Mouse (Mus musculus): ENCODE measurements at regions not wholly inside any gene's neighbourhood (a gene's known extent, or its start where the extent isn't known, plus 50 kb on each side); places are given as distances from the start of the nearest gene placed in this dataset.

DNA sequence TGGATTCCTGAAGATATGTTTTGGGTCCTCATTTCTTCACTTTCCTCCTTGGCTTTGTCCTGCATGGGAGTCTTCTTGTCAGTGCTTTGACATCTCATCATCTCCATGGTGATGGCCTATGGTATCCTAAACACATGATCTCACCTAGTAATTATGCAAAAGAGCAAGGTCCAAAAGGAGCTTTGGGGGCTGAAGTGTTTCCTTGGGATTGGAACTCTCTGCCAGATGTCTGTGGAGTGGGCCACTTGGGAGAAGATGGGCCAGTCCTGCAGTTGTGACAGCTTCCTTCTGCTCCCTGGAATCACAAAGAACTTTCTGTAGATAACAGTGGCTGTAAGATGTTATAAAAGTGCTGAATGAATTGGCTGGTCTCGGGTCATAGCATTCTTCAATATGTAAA lies 182.4 kb downstream of the Ttc32 start:
- Histone ChIP-seq H3K4me1 (ENCODE audit: control insufficient read depth, insufficient read depth, low read length) (no peaks in the 10 kb centered on the region), H3K9ac (replicated peaks; ENCODE audit: low read depth, low read length) (no peak overlapping the region), H3K27ac (ENCODE audit: low read depth, low read length) (no peak overlapping the region), H3K36me3 (ENCODE audit: control insufficient read depth, insufficient read depth, low read length) (no peaks in the 10 kb centered on the region), H3K4me2 (ENCODE audit: low read depth, low read length) (no peak overlapping the region), H3K4me3 (ENCODE audit: low read depth, low read length) (no peak overlapping the region), H3K9me3 (ENCODE audit: control insufficient read depth, low read length) (no peaks in the 10 kb centered on the region), H3K27me3 (ENCODE audit: control insufficient read depth, insufficient read depth, low read length) (no peaks in the 10 kb centered on the region)
- ATAC-seq (ENCODE audit: low read depth), result no peak
- 94% methylated on average over 1 of the region's 1 CpGs for WGBS

DNA sequence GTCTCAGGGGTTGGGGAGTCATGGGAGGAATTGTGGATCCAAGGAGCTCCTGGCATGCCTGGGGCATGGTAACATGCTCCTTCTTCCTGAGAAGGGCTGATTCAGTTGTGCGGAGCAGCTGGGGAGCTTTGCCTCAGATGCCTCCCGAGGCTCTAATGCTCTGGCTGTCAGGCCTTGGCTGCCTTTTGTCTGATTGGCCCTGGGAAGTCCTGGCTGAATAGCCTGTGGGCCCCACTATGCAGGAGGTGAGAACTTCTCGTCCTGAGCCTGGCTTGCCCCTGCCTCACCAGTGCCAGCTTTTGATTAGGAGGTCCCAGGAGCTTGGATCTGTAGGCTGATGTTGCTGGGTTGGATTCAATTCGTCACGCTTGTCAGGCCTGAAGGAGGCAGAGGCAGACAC lies 195.2 kb downstream of the Ttc32 start:
- Histone ChIP-seq H3K27me3 (ENCODE audit: control insufficient read depth, insufficient read depth, low read length) (no peaks in the 10 kb centered on the region), H3K4me1 (ENCODE audit: control insufficient read depth, insufficient read depth, low read length) (no peaks in the 10 kb centered on the region), H3K27ac (ENCODE audit: low read depth, low read length) (no peak overlapping the region), H3K9ac (replicated peaks; ENCODE audit: low read depth, low read length) (no peak overlapping the region), H3K36me3 (ENCODE audit: control insufficient read depth, insufficient read depth, low read length) (no peaks in the 10 kb centered on the region), H3K4me3 (ENCODE audit: low read depth, low read length) (no peak overlapping the region), H3K9me3 (ENCODE audit: control insufficient read depth, low read length) (no peaks in the 10 kb centered on the region), H3K4me2 (ENCODE audit: low read depth, low read length) (no peak overlapping the region)
- WGBS, result 60% methylated on average over 5 of the region's 5 CpGs
- no peak for ATAC-seq (ENCODE audit: low read depth)

DNA sequence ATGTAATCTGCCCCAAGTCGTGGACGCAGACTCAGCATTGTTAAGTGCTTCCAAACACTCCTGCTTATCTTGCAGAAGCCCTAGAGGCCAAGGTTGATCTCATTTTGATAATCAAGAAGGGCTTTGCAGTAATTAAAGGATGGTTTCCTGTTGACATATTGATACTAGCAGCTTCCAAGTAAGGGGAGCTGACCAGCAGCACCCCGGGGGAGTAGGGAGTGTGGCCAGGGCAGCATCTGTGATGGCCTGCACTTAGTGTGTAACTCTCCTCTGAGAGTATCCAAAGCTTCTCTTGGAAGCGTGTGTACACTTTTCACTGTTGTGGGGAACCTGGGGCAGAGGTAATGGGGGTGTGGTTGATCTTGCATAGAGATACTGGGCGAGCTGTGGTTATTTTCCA lies 198.1 kb downstream of the Ttc32 start:
- Histone ChIP-seq H3K9me3 (ENCODE audit: control insufficient read depth, low read length) (no peaks in the 10 kb centered on the region), H3K4me2 (ENCODE audit: low read depth, low read length) (no peak overlapping the region), H3K36me3 (ENCODE audit: control insufficient read depth, insufficient read depth, low read length) (no peaks in the 10 kb centered on the region), H3K9ac (replicated peaks; ENCODE audit: low read depth, low read length) (no peak overlapping the region), H3K27ac (ENCODE audit: low read depth, low read length) (no peak overlapping the region), H3K4me3 (ENCODE audit: low read depth, low read length) (no peak overlapping the region), H3K4me1 (ENCODE audit: control insufficient read depth, insufficient read depth, low read length) (no peaks in the 10 kb centered on the region), H3K27me3 (ENCODE audit: control insufficient read depth, insufficient read depth, low read length) (no peaks in the 10 kb centered on the region)
- 91% methylated on average over 5 of the region's 5 CpGs for whole genome bisulfite sequencing
- ATAC-seq (ENCODE audit: low read depth), result no peak

DNA sequence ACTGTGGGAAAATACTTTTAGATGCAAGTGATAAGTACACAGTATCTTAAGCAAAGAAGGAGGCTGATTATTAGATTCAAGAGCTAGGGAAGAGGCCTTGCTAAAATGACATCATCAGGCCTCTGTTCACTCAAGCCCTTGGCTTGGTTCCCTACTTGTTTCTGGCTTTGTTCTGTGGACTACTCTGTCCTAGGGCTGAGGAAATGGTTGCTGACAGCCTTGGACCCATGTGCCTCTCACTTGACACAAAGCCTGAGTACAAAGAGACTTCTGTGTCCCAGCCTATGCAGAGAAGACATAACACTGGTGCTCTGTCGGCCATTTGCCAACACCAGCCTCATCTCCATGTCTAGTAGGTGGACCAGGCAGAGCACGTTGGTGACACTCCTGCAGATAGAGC lies 198.7 kb downstream of the Ttc32 start:
- Histone ChIP-seq H3K9me3 (ENCODE audit: control insufficient read depth, low read length) (no peaks in the 10 kb centered on the region), H3K4me1 (ENCODE audit: control insufficient read depth, insufficient read depth, low read length) (no peaks in the 10 kb centered on the region), H3K4me3 (ENCODE audit: low read depth, low read length) (no peak overlapping the region), H3K4me2 (ENCODE audit: low read depth, low read length) (no peak overlapping the region), H3K27me3 (ENCODE audit: control insufficient read depth, insufficient read depth, low read length) (no peaks in the 10 kb centered on the region), H3K36me3 (ENCODE audit: control insufficient read depth, insufficient read depth, low read length) (no peaks in the 10 kb centered on the region), H3K9ac (replicated peaks; ENCODE audit: low read depth, low read length) (no peak overlapping the region), H3K27ac (ENCODE audit: low read depth, low read length) (no peak overlapping the region)
- no peak; the same call in 1 of the 2 replicates for ATAC-seq (ENCODE audit: low read depth)
- 77% methylated on average over 2 of the region's 2 CpGs for WGBS

DNA sequence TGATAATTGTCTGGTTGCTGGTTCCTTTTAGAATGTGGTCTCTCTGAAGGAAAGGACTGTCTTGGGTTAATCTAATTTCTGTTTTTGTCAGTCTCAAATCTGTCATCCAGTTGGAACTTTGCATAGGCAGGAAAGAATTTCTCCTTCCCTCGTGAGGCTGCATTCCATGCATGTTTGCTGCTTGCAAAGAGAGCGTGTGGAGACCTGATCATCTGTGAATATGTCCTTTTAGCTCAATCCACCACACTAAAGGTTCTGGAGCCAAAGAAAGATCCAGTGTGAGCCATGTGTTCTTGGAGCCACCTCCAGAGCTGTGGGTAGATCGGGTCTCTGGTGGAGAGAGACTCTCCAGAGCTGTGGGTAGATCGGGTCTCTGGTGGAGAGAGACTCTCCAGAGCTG lies 200.2 kb downstream of the Ttc32 start:
- H3K9me3 ChIP-seq (ENCODE audit: control insufficient read depth, low read length), result no peaks in the 10 kb centered on the region
- H3K4me1 ChIP-seq (ENCODE audit: control insufficient read depth, insufficient read depth, low read length), result no peaks in the 10 kb centered on the region
- H3K36me3 ChIP-seq (ENCODE audit: control insufficient read depth, insufficient read depth, low read length), result no peaks in the 10 kb centered on the region
- 86% methylated on average over 4 of the region's 4 CpGs for WGBS
- no peaks in the 10 kb centered on the region for H3K27me3 ChIP-seq (ENCODE audit: control insufficient read depth, insufficient read depth, low read length)
- H3K27ac ChIP-seq (ENCODE audit: low read depth, low read length), result no peak overlapping the region
- no peak overlapping the region for H3K9ac ChIP-seq (replicated peaks; ENCODE audit: low read depth, low read length)
- H3K4me3 ChIP-seq (ENCODE audit: low read depth, low read length), result no peak overlapping the region
- H3K4me2 ChIP-seq (ENCODE audit: low read depth, low read length), result no peak overlapping the region
- no peak for ATAC-seq (ENCODE audit: low read depth)

DNA sequence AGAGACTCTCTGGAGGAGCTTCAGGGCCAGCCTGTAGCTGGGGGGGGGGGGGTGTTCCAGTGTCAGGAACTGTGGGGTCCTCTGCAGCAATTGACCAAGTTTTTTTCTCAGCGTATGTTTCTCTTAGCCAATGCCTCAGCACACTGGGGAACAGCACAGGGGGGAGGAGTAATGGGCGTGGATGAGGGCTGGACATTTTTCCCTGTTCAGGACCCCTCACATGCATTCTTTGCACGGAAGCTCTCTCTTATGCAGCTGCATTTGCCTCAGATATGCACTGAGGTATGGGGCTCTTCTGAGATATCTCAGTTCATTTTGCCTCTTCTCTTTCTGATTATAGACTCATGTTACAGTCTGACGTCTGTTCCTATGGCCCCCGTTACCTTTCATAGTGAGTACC lies 200.8 kb downstream of the Ttc32 start:
- Histone ChIP-seq H3K27me3 (ENCODE audit: control insufficient read depth, insufficient read depth, low read length) (no peaks in the 10 kb centered on the region), H3K4me2 (ENCODE audit: low read depth, low read length) (no peak overlapping the region), H3K9ac (replicated peaks; ENCODE audit: low read depth, low read length) (no peak overlapping the region), H3K9me3 (ENCODE audit: control insufficient read depth, low read length) (no peaks in the 10 kb centered on the region), H3K36me3 (ENCODE audit: control insufficient read depth, insufficient read depth, low read length) (no peaks in the 10 kb centered on the region), H3K4me3 (ENCODE audit: low read depth, low read length) (no peak overlapping the region), H3K27ac (ENCODE audit: low read depth, low read length) (no peak overlapping the region), H3K4me1 (ENCODE audit: control insufficient read depth, insufficient read depth, low read length) (no peaks in the 10 kb centered on the region)
- ATAC-seq (ENCODE audit: low read depth), result no peak
- 82% methylated on average over 5 of the region's 5 CpGs for WGBS

DNA sequence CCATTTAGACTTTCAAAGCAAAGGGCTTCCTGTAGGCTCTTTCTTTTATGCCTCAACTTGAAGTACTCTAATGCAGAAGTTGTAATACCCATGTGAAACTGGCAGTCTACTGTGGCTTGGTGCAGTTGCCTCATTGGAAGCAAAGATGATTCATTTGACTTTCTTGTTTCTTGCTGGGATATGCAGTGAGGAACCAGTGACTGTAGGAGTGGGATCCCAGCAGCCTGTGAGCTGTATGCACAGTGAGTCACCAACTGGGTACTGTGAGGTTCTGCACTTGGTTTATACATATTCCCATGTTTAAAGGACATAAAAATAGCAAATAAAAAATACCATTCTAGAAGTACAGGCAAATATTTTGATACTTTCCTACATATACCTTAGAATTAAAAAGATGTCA lies 202.6 kb downstream of the Ttc32 start:
- Histone ChIP-seq H3K4me2 (ENCODE audit: low read depth, low read length) (no peak overlapping the region), H3K4me3 (ENCODE audit: low read depth, low read length) (no peak overlapping the region), H3K9me3 (ENCODE audit: control insufficient read depth, low read length) (no peaks in the 10 kb centered on the region), H3K9ac (replicated peaks; ENCODE audit: low read depth, low read length) (no peak overlapping the region), H3K27me3 (ENCODE audit: control insufficient read depth, insufficient read depth, low read length) (no peaks in the 10 kb centered on the region), H3K27ac (ENCODE audit: low read depth, low read length) (no peak overlapping the region), H3K4me1 (ENCODE audit: control insufficient read depth, insufficient read depth, low read length) (no peaks in the 10 kb centered on the region), H3K36me3 (ENCODE audit: control insufficient read depth, insufficient read depth, low read length) (no peaks in the 10 kb centered on the region)
- ATAC-seq (ENCODE audit: low read depth), result no peak

DNA sequence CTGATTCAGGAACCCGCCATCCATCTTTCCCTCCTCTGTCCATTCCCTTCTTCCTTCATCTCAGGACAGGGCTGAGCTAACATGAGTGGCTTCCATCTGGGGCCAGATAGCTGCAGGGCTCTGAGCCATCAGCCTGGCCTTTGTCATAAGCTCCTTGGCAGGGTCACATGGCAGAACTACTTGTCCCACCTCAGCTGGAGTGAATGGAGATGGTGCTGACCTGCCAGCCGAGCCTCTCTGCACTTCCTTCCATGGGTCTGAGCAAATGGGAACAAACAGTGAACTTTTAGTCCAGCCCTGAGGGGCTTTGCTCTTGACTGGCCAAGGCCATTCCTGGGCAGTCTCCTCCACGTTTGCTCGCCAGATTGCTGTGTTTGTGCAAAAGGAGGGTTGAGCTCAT lies 206.1 kb downstream of the Ttc32 start:
- ATAC-seq (ENCODE audit: low read depth), result no peak
- no peak overlapping the region for H3K4me2 ChIP-seq (ENCODE audit: low read depth, low read length)
- WGBS, result 89% methylated on average over 4 of the region's 4 CpGs
- no peak overlapping the region for H3K4me3 ChIP-seq (ENCODE audit: low read depth, low read length)
- H3K27ac ChIP-seq (ENCODE audit: low read depth, low read length), result no peak overlapping the region
- no peaks in the 10 kb centered on the region for H3K9me3 ChIP-seq (ENCODE audit: control insufficient read depth, low read length)
- H3K36me3 ChIP-seq (ENCODE audit: control insufficient read depth, insufficient read depth, low read length), result no peaks in the 10 kb centered on the region
- no peak overlapping the region for H3K9ac ChIP-seq (replicated peaks; ENCODE audit: low read depth, low read length)
- H3K27me3 ChIP-seq (ENCODE audit: control insufficient read depth, insufficient read depth, low read length), result no peaks in the 10 kb centered on the region
- no peaks in the 10 kb centered on the region for H3K4me1 ChIP-seq (ENCODE audit: control insufficient read depth, insufficient read depth, low read length)

DNA sequence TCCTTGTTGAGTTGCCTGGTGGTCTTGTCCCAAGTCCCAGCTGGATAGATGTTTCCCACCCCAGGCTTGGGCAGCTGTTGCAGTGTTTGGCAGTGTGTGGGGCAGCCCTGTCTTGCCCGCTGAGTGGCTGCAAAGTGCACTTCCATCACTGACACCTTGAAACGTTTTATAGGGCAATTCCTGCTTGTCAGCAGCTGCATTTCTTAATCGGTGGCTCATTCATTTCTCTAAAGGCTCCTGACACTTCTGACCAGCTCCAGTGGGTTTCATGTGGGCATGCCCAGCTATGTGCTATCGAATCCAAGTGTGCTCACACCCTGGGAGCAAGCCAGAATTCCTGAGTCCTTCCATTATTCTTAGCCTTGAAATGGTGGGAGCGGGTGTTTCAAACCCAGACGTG lies 207.7 kb downstream of the Ttc32 start:
- H3K27me3 ChIP-seq (ENCODE audit: control insufficient read depth, insufficient read depth, low read length), result no peaks in the 10 kb centered on the region
- no peaks in the 10 kb centered on the region for H3K4me1 ChIP-seq (ENCODE audit: control insufficient read depth, insufficient read depth, low read length)
- H3K27ac ChIP-seq (ENCODE audit: low read depth, low read length), result no peak overlapping the region
- no peak for ATAC-seq (ENCODE audit: low read depth)
- no peak overlapping the region for H3K4me3 ChIP-seq (ENCODE audit: low read depth, low read length)
- H3K9me3 ChIP-seq (ENCODE audit: control insufficient read depth, low read length), result no peaks in the 10 kb centered on the region
- 62% methylated on average over 6 of the region's 6 CpGs for WGBS
- H3K9ac ChIP-seq (replicated peaks; ENCODE audit: low read depth, low read length), result no peak overlapping the region
- H3K36me3 ChIP-seq (ENCODE audit: control insufficient read depth, insufficient read depth, low read length), result no peaks in the 10 kb centered on the region
- H3K4me2 ChIP-seq (ENCODE audit: low read depth, low read length), result no peak overlapping the region

DNA sequence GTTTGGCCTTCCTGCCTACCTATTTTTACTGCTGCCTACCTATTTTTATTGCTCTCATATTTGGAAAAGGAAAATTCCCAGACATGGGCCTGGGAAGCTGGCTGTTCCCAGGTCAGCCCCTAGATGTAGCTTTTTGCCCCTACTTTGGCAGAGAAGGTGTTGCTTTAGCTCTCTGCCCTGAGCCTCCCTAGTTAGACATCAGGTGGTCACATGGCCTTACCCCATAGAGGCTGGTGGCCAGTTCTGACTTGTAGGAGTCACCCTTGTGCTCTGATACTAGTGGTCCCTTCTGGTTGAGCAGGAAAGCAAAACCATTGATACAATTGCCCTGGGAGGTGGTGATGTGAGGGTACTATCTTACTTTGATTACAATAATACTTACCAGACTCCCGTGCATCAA lies 208.2 kb downstream of the Ttc32 start:
- WGBS, result 75% methylated on average over 1 of the region's 1 CpGs
- Histone ChIP-seq H3K36me3 (ENCODE audit: control insufficient read depth, insufficient read depth, low read length) (no peaks in the 10 kb centered on the region), H3K4me1 (ENCODE audit: control insufficient read depth, insufficient read depth, low read length) (no peaks in the 10 kb centered on the region), H3K27ac (ENCODE audit: low read depth, low read length) (no peak overlapping the region), H3K9me3 (ENCODE audit: control insufficient read depth, low read length) (no peaks in the 10 kb centered on the region), H3K9ac (replicated peaks; ENCODE audit: low read depth, low read length) (no peak overlapping the region), H3K4me2 (ENCODE audit: low read depth, low read length) (no peak overlapping the region), H3K27me3 (ENCODE audit: control insufficient read depth, insufficient read depth, low read length) (no peaks in the 10 kb centered on the region), H3K4me3 (ENCODE audit: low read depth, low read length) (no peak overlapping the region)
- no peak for ATAC-seq (ENCODE audit: low read depth)
